Mouse (Mus musculus) liver, embryonic 14.5 days (tissue): ENCODE measurements around the gene Fbxl18. TPM values are rescaled to one million over a fixed set of nuclear protein-coding genes. Genes with fewer than 3 reads are reported as not detected.

Source experiments
- ATAC-seq: fragments of 200-750 bp; cut with Nextera tagmentation; 2 replicates; pipeline ENCODE4 v1.8.0; 2017; ENCODE audit warnings: moderate number of reproducible peaks, mild to moderate bottlenecking, moderate library complexity; ENCODE audit not compliant: insufficient read depth
- DNase-seq, 3 experiments: peaks; one replicate each; pipeline ENCODE4 v3.0.0-alpha.2; 2012 to 2013; ENCODE audit warnings: low read depth in 3 of 3, low spot score in 3 of 3
- H3K27ac ChIP-seq: fragments of 300-500 bp; sonication (generic); 2 replicates; pipeline ENCODE4 v1.5.1; 2014; ENCODE audit warnings: moderate library complexity, mild to moderate bottlenecking, control low read depth, inconsistent platforms
- H3K27me3 ChIP-seq: fragments of 300-500 bp; sonication (generic); 2 replicates; pipeline ENCODE4 v1.6.1; 2014; ENCODE audit warnings: mild to moderate bottlenecking, low read length, moderate library complexity; ENCODE audit not compliant: control insufficient read depth, insufficient read depth
- H3K36me3 ChIP-seq: fragments of 300-500 bp; sonication (generic); replicated peaks from 2 replicates; pipeline ENCODE4 v1.6.1; 2014; ENCODE audit warnings: low read depth; ENCODE audit not compliant: control insufficient read depth, insufficient read depth
- H3K4me1 ChIP-seq, 2 experiments: fragments of 200-500 bp in 1 of 2; fragments of 300-500 bp in 1 of 2; sonication (generic) in 1 of 2; replicated peaks; 2 replicates each; pipeline ENCODE4 v1.6.1; 2012 to 2014; ENCODE audit warnings: antibody characterized with exemption in 1 of 2, inconsistent platforms in 1 of 2, low read length in 1 of 2; ENCODE audit not compliant: control insufficient read depth in 2 of 2, insufficient read depth in 2 of 2
- H3K4me2 ChIP-seq: fragments of 300-500 bp; sonication (generic); 2 replicates; pipeline ENCODE4 v1.6.1; 2014; ENCODE audit warnings: low read depth, mild to moderate bottlenecking, control low read depth, moderate library complexity
- H3K4me3 ChIP-seq, 2 experiments: fragments of 200-500 bp in 1 of 2; fragments of 300-500 bp in 1 of 2; sonication (generic) in 1 of 2; 2 replicates each; pipeline ENCODE4 v1.5.1; 2012 to 2014; ENCODE audit warnings: low read depth in 2 of 2, low read length in 2 of 2, mild to moderate bottlenecking in 2 of 2, control low read depth in 1 of 2, inconsistent platforms in 1 of 2, moderate library complexity in 1 of 2; ENCODE audit not compliant: insufficient read depth in 1 of 2
- H3K9ac ChIP-seq: fragments of 300-500 bp; sonication (generic); replicated peaks from 2 replicates; pipeline ENCODE4 v1.6.1; 2014; ENCODE audit warnings: mild to moderate bottlenecking, control low read depth, moderate library complexity
- H3K9me3 ChIP-seq: fragments of 300-500 bp; sonication (generic); 2 replicates; pipeline ENCODE4 v1.6.1; 2016; ENCODE audit warnings: low read length, mixed read lengths; ENCODE audit not compliant: control insufficient read depth
- CTCF ChIP-seq: IDR thresholded peaks from 2 replicates; pipeline ENCODE4 v1.5.1; 2016; ENCODE audit warnings: antibody characterized with exemption, low read depth, control low read depth
- EP300 ChIP-seq: IDR thresholded peaks from 2 replicates; pipeline ENCODE4 v1.6.1; 2016; ENCODE audit warnings: antibody characterized with exemption, low read depth
- WGBS: fragments of 180-500 bp; shearing (Covaris S2); extraction: QIAGEN DNeasy Blood & Tissue Kit; methylation state at CpG from one replicate; pipeline ENCODE4 v1.1.7; 2014; ENCODE audit not compliant: insufficient replicate concordance; 5-methylcytosine and 5-hydroxymethylcytosine counted together
- polyA plus RNA-seq, 2 experiments: library from polyadenylated mRNA; depleted of rRNA in 1 of 2; stranded (reverse) in 1 of 2; unstranded in 1 of 2; fragments of >200 nt; fragmentation: Nextera tagmentation in 1 of 2; extraction: Ambion mirVana in 1 of 2; gene quantifications; 2 replicates each; pipeline versions ENCODE4 v1.2.1 to v1.2.3; 2012 to 2014

Gene Fbxl18
- polyA plus RNA-seq, 2 experiments: 1.6 to 1.9 TPM

- WGBS: 82% methylated on average over 5 of the region's 5 CpGs
- Histone ChIP-seq H3K9me3 (no peaks in the 10 kb centered on the region), H3K36me3 (no peaks in the 10 kb centered on the region), H3K4me1 (peaks cover 0 to 2% of the 10 kb centered on the region in 2 experiments; a peak in 1 of 4 replicates), H3K27ac (no peak overlapping the region), H3K4me2 (no peak overlapping the region), H3K27me3 (no peaks in the 10 kb centered on the region), H3K9ac (no peak overlapping the region), H3K4me3 (no peak overlapping the region)
- TF ChIP-seq CTCF (no peak), EP300 (no peak)
- ATAC-seq (no peak), DNase-seq (no peak)
Observed at GRCm38 (mm10) chr5:142876896-142877295, 18.3 kb downstream of the Fbxl18 start.

GRCm38 (mm10) chr5:142875513-142875905, 19.7 kb downstream of the Fbxl18 start:
- H3K4me3 ChIP-seq: no peak overlapping the region
- WGBS: 84% methylated on average over 10 of the region's 10 CpGs
- no peaks in the 10 kb centered on the region for H3K4me1 ChIP-seq
- no peaks in the 10 kb centered on the region for H3K27me3 ChIP-seq
- no peaks in the 10 kb centered on the region for H3K9me3 ChIP-seq
- H3K36me3 ChIP-seq: no peaks in the 10 kb centered on the region
- TF ChIP-seq CTCF (no peak), EP300 (no peak)
- no peak overlapping the region for H3K4me2 ChIP-seq
- no peak for DNase-seq
- no peak overlapping the region for H3K9ac ChIP-seq
- no peak overlapping the region for H3K27ac ChIP-seq
- ATAC-seq: no peak

GRCm38 (mm10) chr5:142874791-142875512, 20.3 kb downstream of the Fbxl18 start:
- Histone ChIP-seq H3K36me3 (no peaks in the 10 kb centered on the region), H3K4me3 (no peak overlapping the region), H3K9ac (no peak overlapping the region), H3K27ac (no peak overlapping the region), H3K4me1 (no peaks in the 10 kb centered on the region), H3K4me2 (no peak overlapping the region), H3K9me3 (no peaks in the 10 kb centered on the region), H3K27me3 (no peaks in the 10 kb centered on the region)
- 82% methylated on average over 13 of the region's 13 CpGs for WGBS
- DNase-seq: no peak
- ATAC-seq: no peak
- TF ChIP-seq EP300 (no peak), CTCF (no peak)

GRCm38 (mm10) chr5:142873718-142874117, 21.5 kb downstream of the Fbxl18 start:
- no peak overlapping the region for H3K9ac ChIP-seq
- H3K27me3 ChIP-seq: no peaks in the 10 kb centered on the region
- H3K9me3 ChIP-seq: no peaks in the 10 kb centered on the region
- ATAC-seq (no peak), DNase-seq (no peak)
- H3K4me3 ChIP-seq: no peak overlapping the region
- TF ChIP-seq CTCF (peak; percentile 18; the same call in 1 of the 2 replicates), EP300 (no peak)
- no peak overlapping the region for H3K4me2 ChIP-seq
- no peaks in the 10 kb centered on the region for H3K4me1 ChIP-seq
- H3K27ac ChIP-seq: no peak overlapping the region
- H3K36me3 ChIP-seq: no peaks in the 10 kb centered on the region
- WGBS: 81% methylated on average over 7 of the region's 7 CpGs

- ATAC-seq (no peak), DNase-seq (no peak)
- no peak overlapping the region for H3K9ac ChIP-seq
- no peaks in the 10 kb centered on the region for H3K4me1 ChIP-seq
- H3K9me3 ChIP-seq: no peaks in the 10 kb centered on the region
- no peak for TF ChIP-seq CTCF
- TF ChIP-seq EP300: no peak
- no peaks in the 10 kb centered on the region for H3K27me3 ChIP-seq
- H3K27ac ChIP-seq: no peak overlapping the region
- no peaks in the 10 kb centered on the region for H3K36me3 ChIP-seq
- WGBS: 59% methylated on average over 12 of the region's 12 CpGs
- no peak overlapping the region for H3K4me3 ChIP-seq
- H3K4me2 ChIP-seq: no peak overlapping the region
Observed at GRCm38 (mm10) chr5:142871765-142872164, 23.5 kb downstream of the Fbxl18 start.
